Mouse (Mus musculus): ENCODE results near the gene Taf1c.

Taf1c gene

DNA sequence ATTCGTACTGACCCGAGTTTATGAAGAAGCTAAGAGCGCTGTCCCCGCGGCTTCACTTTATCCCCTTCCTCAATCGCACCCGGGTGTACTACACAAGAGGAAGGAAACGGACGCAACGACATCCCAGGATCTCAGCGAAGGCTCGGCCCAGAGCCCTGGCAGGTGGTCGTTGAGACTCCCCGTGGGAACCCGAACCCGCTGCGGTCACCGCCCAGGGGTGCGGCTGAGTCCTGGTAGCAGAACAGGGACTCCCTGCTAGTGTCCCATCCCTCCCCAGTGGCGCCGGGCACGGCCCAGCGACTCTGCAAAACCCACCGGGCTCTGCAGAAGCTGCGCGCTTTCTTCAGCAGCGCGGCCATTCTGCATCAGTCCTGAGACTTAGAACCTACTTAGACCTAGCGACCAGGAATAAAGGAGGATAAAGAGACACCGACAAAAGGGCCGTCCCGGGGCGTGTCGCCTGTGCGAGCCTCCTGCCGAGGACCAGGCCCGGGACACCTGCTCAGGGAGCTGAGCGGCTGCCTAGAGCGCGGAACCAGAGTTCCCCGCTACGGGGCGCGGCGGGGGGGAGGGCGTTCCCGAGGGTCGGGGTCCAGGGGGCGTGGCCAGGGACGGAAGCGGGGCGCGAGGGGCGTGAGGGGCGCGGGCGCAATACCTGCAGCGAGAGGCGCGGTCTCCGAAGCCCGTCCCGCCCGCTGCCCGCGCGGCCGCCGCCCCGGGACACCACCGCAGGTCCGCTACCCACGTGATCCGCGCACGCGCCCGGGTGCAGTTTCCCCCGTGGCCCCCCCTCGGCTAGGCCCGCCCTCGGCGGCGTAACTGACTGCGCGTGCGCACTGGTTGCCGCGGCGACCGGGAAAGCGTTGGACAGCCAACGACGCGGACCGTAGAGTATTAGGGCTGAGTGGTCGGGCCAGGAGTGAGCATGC, 30.3 kb downstream of the Taf1c start, which contains the start of the genes Hsdl1 and Dnaaf1:
Gene Hsdl1 (minus strand): TSS at position 747 of the 929 bp plus-strand sequence.
Gene Dnaaf1 (plus strand): TSS at position 799 of the 929 bp plus-strand sequence.
- DNase-seq (ENCODE audit: low read depth in 2 of 2, low spot score in 2 of 2): peak; percentile 89 to 92

DNA sequence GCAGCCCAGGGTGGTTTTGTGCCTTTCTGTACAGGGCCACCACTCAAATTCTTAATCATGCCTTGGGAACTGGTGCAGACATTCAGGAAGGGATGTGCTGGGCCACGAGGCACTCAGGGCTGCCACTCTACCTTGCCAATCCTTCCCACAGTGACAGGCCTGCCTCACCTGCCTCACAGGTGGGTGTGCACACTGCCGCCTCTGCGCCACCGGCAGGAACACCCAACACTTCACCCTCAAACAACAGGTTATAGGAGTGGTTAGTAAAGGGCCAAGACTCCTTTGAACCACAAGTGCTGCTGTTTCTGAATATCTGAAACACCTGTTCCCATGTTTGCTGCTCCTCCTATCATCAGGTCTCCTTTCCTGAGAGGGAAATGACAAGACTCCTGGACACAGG, 32.6 kb downstream of the Taf1c start:
- no peak for DNase-seq (ENCODE audit: low read depth in 2 of 2, low spot score in 2 of 2)

GRCm38 (mm10) chr8:119571135-119571534, 33.9 kb downstream of the Taf1c start:
- no peak for DNase-seq (ENCODE audit: low read depth in 2 of 2, low spot score in 2 of 2)

DNA sequence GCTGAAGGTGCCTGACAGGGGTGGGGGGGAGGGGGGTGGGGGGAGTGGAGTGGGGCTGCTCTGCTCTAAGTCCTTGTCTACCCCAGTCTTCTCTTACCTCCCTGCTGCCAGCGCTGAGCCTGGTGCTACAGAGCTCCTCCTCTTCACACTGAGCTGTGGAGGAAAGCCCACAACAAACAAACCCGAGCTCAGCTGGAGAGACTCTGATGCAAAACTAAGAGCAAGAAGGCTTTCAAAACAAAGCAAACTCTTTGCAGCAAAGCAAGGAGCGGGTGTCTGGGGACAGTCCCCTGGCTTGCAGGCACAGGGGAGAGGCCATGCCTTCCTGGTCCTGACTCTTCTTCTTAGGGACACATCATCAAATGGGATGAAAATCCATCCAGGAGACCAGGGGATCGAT, 35.1 kb downstream of the Taf1c start:
- peak; percentile 67 to 79 for DNase-seq (ENCODE audit: low read depth in 2 of 2, low spot score in 2 of 2)

GRCm38 (mm10) chr8:119568951-119569350, 36.1 kb downstream of the Taf1c start:
- no peak for DNase-seq (ENCODE audit: low read depth in 2 of 2, low spot score in 2 of 2)

- no peak for DNase-seq (ENCODE audit: low read depth in 2 of 2, low spot score in 2 of 2)
These were observed 36.8 kb downstream of the Taf1c start for GRCm38 (mm10) chr8:119568251-119568650.

GRCm38 (mm10) chr8:119566367-119566766, 38.7 kb downstream of the Taf1c start:
- no peak for DNase-seq (ENCODE audit: low read depth in 2 of 2, low spot score in 2 of 2)

- no peak for DNase-seq (ENCODE audit: low read depth in 2 of 2, low spot score in 2 of 2)
These were observed 41.2 kb downstream of the Taf1c start for GRCm38 (mm10) chr8:119563849-119564251.

DNA sequence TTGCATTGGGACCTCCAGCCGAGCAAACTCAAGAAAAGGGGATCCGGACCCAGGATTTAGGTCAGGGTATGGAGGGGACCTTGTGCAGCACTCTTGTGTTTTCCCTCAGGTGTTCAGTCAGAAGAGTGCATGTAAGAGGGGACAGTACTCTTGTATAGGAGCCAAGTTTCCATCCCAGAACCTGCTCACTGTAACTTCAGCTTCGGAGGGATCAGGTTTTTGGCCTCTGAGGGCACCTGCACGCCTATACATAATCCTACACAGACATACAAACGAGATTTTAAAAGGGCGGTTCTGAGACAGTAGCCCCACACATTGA, 45.7 kb downstream of the Taf1c start:
- DNase-seq (ENCODE audit: low read depth in 2 of 2, low spot score in 2 of 2): no peak

DNA sequence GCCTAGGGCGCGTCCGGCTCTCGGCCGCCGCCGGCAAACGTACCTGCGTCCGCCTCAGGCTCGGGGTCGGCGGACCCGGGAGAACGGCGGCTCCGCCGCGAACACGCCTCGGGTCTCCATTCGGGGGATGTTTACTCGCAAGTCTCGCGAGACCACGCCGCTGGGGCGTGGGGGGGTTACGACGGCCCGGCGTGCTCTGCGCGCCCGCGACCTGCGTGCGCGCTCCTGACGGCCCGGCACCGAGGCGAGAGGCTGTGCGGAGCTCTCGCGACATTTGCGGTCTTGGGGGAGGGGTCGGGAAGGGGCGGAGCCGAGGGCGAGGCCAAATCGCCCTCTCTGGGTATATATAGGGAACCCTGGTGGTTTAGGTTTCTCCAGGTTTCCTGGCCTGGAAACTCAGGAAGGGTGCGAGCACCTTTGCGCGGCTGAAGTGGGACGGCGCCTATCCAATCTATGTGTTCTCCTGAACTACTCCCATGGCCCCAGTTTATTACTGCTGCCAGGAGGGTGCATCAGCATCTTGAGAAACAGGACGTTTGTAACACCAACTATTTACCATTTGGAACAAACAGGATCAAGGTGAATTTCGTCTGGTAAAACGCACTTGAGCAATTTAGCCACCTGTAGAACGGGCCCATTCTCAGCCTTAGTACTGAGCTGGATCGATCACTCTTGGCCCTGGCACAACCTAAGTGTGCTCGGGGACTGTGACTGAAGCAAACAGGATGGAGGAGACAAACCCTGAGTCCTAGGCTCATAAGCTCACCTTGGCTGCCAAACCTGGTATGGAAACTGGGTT, 46.2 kb downstream of the Taf1c start, which contains the start of gene Mbtps1:
Gene Mbtps1 (minus strand): TSS at position 133 of the 799 bp plus-strand sequence.
- DNase-seq (ENCODE audit: low read depth in 2 of 2, low spot score in 2 of 2): peak; percentile 99

DNA sequence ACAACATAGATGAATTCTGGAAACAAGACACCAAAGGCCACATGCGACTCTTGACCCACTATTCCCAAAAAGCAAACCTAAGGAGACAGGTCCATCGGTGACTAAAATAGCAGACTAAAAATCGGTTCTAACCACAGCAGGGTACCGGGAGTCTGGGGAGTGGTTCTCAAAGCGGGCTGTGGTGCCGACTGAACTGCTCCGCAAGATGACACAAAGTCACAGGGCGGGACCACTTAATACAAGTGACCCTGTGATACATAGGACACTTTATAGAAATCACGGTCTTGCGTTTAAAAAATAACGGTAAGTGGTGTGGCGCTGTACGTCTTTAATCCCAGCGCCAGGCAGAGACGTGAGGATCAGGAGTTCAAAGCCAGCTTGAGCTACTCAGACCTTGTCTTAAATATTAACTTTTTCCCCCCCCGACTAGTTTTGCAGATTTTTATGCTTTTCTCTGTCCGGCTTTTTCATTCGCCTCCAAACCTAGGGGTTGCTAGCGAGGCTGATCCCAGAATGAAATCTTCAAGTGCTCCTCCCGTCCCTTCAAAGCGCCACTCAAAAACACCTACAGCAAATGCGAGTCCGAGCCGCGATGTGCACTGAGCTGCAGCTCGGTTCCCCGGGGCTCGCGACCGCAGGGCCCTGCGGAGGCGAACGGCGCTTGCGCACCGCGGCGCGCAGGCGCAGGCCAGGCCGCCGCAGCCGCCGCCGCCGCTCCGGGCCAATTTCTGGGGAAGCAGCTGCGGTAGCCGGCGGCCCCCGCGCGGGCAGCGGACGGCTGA, 47.0 kb downstream of the Taf1c start:
- DNase-seq (ENCODE audit: low read depth in 2 of 2, low spot score in 2 of 2): no peak

GRCm38 (mm10) chr8:119557132-119557531, 47.9 kb downstream of the Taf1c start:
- no peak for DNase-seq (ENCODE audit: low read depth in 2 of 2, low spot score in 2 of 2)

DNA sequence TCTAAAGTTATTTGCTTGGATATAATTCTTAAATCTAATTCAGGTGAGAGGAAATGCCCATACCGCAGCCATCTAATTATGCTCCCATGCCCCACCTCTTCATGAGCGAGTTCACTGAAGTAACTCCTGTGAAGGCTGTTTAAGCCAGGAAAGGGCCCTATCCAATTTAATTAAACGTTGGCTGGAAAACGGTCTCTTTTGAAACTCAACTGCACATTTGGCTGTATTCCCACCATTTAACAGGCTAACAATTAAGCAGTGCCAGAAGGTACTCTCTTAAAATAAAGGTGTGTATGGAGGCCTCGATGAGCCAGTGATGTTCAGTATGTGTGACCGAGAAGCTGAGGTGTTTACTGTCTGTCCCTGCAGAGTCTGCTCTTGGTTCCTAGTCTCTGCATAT, 49.2 kb downstream of the Taf1c start:
- no peak for DNase-seq (ENCODE audit: low read depth in 2 of 2, low spot score in 2 of 2)

DNA sequence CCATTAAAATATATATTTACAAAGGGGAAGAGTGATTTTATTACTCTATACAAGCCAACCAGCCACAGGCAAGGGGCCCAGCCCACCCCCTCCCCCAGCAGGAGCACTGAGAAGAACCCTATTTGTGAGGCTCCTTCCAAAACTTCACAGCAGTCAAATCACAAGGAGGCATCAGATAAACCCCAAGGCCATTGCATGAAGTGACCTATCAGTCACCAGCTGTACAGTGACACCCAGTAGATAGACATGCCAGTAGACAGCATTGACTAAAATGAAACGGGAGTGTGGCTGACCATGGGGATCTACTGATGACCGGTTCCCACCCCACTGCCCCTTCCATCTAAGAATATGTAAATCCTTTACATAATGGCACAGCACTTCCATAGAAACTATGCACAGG, 52.1 kb downstream of the Taf1c start:
- no peak for DNase-seq (ENCODE audit: low read depth in 2 of 2, low spot score in 2 of 2)

DNA sequence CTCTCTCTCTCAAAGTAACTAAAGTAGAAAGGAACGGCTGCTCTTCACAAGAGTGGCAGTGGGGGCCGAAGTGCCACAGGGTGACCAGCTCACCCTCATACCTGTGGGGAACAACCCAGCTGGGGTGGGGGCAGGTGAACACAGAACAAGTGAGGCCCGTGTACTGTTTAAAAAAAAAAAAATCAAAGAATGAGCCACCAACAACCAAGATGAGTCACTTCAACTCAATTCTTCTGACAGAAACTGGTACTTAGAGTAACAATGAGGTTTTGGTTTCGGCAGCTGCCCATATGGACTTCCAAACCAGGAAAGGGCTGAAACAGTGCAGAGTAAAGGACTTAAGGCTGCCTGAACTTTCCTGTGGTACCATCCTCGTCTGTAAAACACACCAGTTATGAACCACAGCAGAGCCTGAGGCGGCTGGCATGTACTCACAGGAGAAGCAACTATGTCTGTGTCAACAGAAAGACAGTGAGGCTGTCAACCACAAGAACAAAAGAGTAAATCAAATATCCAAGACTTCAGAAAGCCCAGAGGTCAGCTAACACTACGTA, 56.4 kb downstream of the Taf1c start:
- DNase-seq (ENCODE audit: low read depth in 2 of 2, low spot score in 2 of 2): no peak
